Mouse (Mus musculus) adrenal gland (tissue): ENCODE measurements around the gene Nosip.

Source experiments
- intact Hi-C: fragments of 180-260 bp; cut with DNase I; formaldehyde crosslinking; loops from one replicate; pipeline ENCODE4 v1.15.1; 2025

Gene Nosip

GRCm38 (mm10) chr7:45033722-45034359 lies 28.4 kb upstream of the Nosip start:
- intact Hi-C loops = no loop called here

- intact Hi-C loops = loop anchor here (5.0 kb wide), 1 partner anchor 37 kb away; no protein-coding TSS in a partner anchor
Measured at GRCm38 (mm10) chr7:45035631-45036030, 26.6 kb upstream of the Nosip start.

DNA sequence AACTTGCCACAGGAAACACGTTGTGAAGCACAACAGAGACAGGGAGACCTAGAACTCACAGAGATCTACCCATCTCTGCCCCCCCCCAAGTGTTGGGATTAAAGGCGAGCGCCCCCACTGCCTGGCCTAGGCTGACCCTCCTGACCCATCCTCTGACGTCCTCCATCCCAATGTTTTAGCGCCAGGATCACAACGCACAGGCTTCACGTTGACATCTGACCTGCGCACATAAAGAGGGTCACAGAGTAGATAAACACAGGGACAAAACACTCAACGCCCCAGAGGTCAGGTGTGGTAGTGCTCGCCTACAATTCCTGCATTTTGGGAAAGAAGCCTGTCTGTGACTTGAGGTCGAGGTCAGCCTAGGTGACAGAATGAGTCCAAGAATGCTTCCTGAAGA lies 25.5 kb upstream of the Nosip start:
- intact Hi-C loops = loop anchor here (5.0 kb wide), 1 partner anchor 36 kb away; no protein-coding TSS in a partner anchor

GRCm38 (mm10) chr7:45037720-45038361 lies 24.4 kb upstream of the Nosip start:
- intact Hi-C loops = loop anchor here (5.0 kb wide), 1 partner anchor 34 kb away; no protein-coding TSS in a partner anchor

- intact Hi-C loops = loop anchor here (5.0 kb wide), 1 partner anchor 34 kb away; no protein-coding TSS in a partner anchor
Measured at GRCm38 (mm10) chr7:45038411-45038810, 23.8 kb upstream of the Nosip start.

- intact Hi-C loops = no loop called here
Measured at GRCm38 (mm10) chr7:45040851-45041250, 21.4 kb upstream of the Nosip start.

- intact Hi-C loops = no loop called here
Measured at GRCm38 (mm10) chr7:45043307-45043706, 18.9 kb upstream of the Nosip start.

- intact Hi-C loops = no loop called here
Measured at GRCm38 (mm10) chr7:45045741-45046140, 16.5 kb upstream of the Nosip start.

DNA sequence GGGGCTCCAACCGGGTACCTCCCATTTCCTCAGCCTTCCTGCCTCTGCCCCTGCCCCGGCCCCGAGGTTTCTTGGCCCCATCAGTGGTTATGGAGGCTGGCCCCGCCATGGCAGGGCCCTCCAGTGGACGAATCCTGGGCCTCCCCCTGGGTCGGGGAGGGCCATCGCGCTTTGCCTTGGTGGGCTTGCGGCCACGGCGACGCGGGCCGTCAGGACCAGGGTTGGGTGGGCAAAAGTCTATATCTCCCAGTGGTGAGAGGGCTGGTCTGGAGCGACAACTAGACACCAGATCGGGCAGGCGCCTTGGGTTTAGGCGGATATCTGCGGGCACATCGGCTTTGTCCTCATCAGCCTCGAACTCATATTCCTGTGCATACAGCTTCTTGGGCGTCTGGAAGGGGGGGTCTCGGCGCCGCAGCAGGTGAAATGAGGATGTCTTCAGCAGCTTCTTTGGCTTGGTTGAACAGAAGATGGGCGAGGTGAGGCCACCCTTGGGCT lies 15.3 kb upstream of the Nosip start:
- intact Hi-C loops = no loop called here

GRCm38 (mm10) chr7:45047491-45047890 lies 14.7 kb upstream of the Nosip start:
- intact Hi-C loops = no loop called here

DNA sequence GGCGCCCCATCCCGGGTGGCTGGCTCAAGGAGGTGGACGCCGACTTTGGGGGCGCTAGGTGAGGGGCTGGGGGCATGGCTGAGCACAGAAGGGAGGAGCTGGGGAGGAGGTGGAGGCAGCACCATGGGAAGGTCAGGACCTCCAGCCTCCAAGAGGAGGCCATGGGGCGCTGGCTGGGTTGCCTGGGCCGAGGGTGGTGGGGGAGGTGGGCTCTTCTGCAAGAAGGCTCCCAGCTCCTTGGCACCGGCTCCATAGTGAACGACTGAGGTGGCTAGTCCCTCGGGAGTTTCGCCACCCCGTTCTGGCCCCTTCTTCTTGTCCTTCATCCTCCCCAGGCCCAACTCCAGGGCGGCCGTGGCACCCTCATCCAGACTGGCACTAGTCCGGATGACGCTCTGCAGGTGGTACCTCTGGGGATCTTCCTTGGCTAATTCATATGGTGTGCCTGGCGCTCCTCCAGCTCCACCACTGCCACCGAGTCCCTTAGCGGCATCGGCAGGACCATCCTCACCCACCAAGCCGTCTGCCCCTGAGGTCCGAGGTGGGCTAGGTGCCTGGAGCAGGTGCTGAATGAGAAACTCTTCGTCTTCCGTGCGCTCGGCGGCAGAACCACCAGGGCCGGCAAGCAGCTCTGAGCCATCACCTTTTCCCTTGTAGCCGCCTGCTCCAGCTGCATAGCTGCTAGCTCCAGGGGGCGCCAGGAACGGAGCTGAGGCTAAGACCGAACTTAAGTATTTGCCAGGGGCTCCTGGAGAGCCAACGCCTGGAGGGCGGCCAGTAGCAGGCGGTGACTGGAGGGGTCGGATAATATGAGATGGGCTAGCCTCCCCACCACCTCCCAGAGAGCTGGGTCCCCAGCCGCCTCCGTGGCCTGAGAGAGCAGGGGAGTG lies 14.0 kb upstream of the Nosip start:
- intact Hi-C loops = no loop called here

DNA sequence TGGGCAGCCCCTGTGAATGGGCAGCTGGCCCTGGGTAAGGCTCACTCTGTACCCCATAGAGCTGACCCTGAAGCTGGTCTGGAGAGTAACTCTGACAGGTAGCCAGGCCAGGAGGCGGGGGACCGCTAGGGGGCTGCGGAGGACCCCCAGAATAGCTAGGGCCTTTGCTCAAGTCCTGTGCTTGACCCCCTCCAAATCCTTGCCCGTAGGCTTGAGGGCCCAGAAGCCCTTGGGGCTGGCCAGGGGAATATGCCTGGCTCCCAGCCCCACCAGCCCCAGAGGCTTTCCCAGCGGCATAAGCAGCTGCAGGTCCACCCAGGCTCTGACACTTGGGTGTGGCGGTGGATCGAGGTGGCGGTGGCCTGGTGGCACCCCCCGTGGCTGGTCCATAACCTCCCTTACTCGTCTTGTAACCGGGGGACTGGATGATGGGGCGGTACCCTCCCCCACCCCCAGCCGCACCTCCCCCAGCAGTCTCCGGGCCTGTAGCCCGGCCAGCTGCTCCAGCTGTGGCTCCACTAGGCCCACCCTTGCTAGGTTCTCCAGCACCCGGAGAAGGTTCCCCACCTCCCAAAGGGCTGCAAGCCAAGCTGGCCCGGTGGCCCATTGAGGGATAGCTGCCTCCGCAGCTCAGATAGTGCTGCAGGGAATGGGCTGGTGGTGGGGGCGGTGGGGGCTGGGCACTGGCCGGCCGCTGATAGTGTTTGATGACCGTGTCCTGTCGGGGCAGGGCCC lies 13.1 kb upstream of the Nosip start:
- intact Hi-C loops = no loop called here

- intact Hi-C loops = loop anchor here (5.0 kb wide), 1 partner anchor 34 kb away; the partner anchor contains the start of genes Rras and Scaf1
Measured at GRCm38 (mm10) chr7:45050945-45051600, 11.2 kb upstream of the Nosip start.

DNA sequence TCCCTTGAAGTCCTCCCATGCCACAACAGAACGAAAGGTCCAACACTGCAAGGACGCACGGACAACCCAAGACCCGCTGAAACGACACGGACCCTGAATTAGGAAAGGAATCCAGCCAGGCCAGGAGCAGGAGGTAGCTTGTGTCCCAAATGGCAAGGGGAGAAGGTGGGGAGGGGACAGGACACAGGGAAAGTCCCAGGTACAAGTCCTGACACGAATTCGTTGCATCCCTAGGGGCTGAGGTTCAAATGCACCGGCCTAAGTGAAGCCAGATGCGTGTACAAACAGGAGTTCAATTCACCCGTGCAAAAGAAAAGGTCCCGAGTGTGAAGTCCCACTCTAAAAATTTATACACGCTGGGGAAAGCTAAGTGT lies 10.6 kb upstream of the Nosip start:
- intact Hi-C loops = loop anchor here (5.0 kb wide), 1 partner anchor 34 kb away; the partner anchor contains the start of genes Rras and Scaf1

- intact Hi-C loops = loop anchor here (5.0 kb wide), 1 partner anchor 35 kb away; the partner anchor contains the start of genes Rras and Scaf1
Measured at GRCm38 (mm10) chr7:45052181-45052861, 9.9 kb upstream of the Nosip start.

DNA sequence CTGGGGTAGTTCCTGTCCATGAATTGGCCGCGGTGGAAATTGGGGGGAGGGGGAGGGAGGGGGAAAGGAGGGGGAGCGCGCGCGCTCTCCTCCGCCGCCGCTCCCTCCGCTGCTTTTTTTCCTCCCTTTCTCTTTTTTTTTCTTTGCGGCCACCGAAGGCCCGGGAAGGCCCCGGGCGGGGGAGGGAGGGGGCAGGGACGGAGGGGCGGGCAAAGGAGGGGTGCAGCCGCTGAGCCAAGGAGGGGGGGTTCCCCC lies 9.4 kb upstream of the Nosip start, which contains the start of gene Prr12:
Gene Prr12 (minus strand): TSS at position 20 of the 255 bp plus-strand sequence.
- intact Hi-C loops = loop anchor here (5.0 kb wide), 1 partner anchor 35 kb away; the partner anchor contains the start of genes Rras and Scaf1

DNA sequence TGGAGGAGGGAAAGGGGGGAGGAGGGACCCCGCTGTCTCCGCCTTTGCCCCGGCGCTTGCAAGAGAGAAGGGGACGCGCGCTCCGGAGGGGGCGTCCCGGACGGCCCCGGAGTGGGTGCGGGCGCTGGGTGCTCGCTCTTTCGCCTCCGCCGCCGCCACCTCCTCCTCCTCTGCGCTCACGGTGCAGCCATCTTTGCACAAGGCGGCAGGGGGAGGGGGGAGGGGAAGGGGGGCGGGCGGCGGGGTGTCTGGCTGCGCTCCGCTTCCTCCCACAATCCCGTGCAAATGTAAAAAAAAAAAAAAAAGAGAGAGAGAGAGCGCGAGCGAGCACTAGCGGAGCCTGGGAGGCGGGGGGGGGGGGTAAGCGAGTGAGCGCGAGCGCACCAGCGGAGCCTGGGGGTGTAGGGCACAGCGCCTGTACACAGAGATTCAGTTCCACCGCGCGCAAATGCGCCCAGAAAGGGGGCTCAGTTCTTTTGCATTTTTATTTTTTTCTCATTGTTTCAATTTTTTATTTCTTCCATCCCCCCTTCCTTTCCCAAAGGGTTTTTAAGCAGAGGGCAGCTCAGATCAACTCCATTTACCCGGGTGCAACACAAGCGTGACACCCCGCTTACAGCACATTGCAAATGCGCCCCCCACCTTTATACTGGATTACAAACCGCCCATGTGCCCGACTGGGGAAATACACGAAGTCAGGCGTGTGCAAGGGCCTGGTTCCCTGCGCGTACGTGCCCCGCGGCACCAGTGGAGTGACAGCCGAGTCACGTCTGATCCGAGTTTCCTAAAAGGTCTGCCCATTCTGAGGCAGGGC lies 8.9 kb upstream of the Nosip start:
- intact Hi-C loops = loop anchor here (5.0 kb wide), 1 partner anchor 36 kb away; the partner anchor contains the start of genes Rras and Scaf1

GRCm38 (mm10) chr7:45053931-45054510 lies 8.2 kb upstream of the Nosip start:
- intact Hi-C loops = loop anchor here (5.0 kb wide), 1 partner anchor 37 kb away; the partner anchor contains the start of genes Rras and Scaf1
